Mouse (Mus musculus) liver, embryonic 14.5 days (tissue): Measurements from ENCODE around the gene Azin2.

Source experiments
- CTCF ChIP-seq: IDR thresholded peaks from 2 replicates; pipeline ENCODE4 v1.5.1; 2016; ENCODE audit warnings: antibody characterized with exemption, low read depth, control low read depth
- EP300 ChIP-seq: IDR thresholded peaks from 2 replicates; pipeline ENCODE4 v1.6.1; 2016; ENCODE audit warnings: antibody characterized with exemption, low read depth

GRCm38 (mm10) chr4:128892188-128892587, 70.1 kb downstream of the Azin2 start:
- TF ChIP-seq CTCF (no peak), EP300 (no peak)
